Mouse (Mus musculus) urinary bladder, adult 18-20 months (tissue): ENCODE measurements at regions not wholly inside any gene's neighbourhood (a gene's known extent, or its start where the extent isn't known, plus 50 kb on each side); places are given as distances from the start of the nearest gene placed in this dataset.

Experiments used
- DNase-seq, 2 experiments: peaks; one replicate each; pipeline ENCODE4 v3.0.0; 2022; ENCODE audit warnings: low spot score in 2 of 2, mixed read lengths in 2 of 2

DNA sequence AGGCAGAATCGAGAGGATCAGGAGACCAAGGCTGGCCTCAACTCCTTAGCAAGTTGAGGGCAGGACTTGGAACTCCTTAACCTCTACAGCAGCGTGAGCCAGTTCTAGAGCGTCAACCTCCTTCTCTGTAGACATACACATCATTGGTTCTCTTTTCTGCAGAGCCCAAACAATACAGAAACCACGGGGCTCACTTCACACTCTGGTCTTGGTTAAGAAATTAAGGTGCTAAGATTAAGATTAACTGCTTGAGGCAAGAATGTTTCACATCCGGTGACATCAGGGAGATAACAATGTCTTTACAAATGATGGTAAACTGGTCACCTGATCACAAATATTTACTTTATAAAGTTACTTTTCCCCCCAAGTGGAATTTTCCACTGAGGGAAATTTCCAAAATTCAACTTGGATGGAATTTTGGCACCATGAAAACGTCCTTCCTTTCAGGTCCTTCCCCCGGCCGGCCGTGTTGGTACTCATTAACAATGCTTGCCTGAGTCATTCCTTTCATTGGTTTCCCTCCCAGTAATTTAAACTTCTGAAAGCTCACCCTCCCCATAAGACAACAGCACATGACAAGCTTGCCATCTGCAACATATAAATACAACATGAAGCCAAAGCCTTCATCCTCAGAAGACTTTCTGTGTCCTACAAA lies 77.3 kb upstream of the Kdm7a start:
- DNase-seq = no peak

DNA sequence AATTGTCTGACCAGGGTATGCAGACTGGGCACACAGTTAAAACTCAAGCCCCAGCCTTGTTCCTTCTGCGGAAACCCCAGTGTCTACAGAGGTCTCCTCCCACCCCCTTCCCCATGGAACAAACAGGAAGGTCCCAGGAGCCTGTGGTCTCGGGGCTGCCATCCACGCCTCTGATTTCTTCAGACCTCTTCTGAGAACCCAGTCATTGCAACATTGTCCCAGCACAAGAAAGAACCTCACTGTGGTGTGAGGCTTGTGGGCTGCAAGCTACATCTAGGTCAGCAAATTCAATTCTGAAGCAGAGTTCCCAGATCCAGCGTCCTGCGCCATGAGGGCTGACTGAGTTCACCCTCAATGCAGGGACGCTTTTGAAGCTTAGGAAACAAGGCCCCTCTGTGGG lies 71.7 kb upstream of the Kdm7a start:
- DNase-seq = no peak

DNA sequence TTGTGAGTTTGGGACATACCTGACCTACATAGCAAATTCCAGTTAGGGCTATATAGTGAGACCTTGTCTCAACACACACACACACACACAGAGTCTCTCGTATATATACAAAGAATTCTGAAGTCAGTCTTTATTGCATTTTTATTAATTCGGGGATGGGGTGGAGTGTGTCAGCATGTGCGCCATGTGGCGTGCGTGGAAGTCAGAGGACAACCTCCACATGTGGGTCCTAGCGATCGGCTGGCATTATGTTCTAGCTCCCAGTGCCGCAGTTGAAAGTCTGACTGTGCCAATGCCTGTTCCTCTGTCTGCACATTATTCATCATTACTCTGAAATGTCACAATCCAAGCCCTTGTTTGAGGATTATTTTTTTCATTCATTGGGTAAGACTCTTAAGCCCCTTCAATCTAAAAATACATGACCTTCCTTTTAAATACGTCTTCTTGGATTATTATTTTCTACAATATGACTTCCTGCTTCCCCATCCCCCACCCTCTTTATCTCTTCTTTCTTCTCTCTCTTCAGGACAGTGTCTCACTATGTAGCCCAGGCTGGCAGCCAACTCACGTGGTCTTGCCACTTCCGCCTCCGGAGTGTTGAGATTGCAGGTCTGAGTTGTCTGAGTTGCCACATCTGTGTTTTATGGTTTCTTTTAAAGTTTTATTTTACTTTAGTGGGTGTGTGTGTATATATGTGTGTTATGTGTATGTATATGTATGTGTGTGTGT lies 68.3 kb upstream of the Kdm7a start:
- DNase-seq = no peak

DNA sequence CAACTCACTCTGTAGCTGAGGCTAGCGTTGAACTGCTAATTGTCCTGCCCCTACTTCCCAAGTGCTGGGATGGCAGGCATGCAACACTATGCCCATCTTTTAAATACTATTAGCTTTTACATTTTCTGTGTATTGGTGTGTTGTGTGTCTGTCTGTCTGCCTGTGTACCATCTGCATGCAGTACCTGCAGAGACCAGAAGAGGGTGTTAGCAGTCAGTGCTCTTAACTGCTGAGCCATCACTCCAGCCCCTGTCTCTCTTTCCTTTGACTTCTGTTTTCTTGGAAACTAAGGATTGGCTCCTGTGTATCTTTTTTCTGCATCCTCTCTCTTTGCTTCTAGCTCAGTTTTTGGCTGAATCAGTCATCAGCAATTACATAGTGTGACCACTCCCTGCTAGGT lies 66.8 kb upstream of the Kdm7a start:
- DNase-seq = no peak

DNA sequence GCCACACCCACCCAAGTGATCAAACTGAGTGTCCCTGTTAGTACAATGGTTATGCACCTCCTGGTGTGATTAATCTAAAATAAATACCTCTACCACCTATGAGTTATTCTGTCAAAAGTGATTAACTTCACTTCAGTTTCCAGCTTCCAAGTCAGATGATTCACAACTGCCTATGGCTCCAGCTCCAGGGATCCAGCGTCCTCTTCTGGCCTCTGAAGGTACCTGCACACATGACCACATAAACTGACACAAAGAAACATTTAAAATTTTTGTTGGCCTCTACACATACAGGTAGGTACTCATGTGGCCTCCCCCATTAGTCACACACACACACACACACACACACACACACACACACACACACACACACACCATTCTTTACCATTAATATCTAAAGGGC lies 63.9 kb upstream of the Kdm7a start:
- no peak for DNase-seq

DNA sequence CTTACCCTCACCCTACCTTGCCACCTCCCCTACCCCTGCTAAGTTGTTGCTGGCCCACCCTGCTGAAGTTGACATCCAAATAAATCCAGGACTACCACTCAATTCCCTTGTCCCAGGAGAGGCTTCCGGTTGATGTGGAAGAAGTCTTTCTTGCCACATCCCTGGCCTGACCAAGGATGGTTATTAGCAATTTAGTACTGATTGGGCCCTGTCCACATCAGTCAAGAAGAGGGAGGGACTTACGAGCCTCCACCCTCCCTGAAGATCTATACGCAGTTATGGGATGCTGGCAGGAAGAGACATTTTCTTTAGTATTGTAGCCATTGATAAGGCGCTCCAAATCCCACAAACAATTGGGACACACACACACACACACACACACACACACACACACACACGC lies 63.1 kb upstream of the Kdm7a start:
- DNase-seq = no peak

DNA sequence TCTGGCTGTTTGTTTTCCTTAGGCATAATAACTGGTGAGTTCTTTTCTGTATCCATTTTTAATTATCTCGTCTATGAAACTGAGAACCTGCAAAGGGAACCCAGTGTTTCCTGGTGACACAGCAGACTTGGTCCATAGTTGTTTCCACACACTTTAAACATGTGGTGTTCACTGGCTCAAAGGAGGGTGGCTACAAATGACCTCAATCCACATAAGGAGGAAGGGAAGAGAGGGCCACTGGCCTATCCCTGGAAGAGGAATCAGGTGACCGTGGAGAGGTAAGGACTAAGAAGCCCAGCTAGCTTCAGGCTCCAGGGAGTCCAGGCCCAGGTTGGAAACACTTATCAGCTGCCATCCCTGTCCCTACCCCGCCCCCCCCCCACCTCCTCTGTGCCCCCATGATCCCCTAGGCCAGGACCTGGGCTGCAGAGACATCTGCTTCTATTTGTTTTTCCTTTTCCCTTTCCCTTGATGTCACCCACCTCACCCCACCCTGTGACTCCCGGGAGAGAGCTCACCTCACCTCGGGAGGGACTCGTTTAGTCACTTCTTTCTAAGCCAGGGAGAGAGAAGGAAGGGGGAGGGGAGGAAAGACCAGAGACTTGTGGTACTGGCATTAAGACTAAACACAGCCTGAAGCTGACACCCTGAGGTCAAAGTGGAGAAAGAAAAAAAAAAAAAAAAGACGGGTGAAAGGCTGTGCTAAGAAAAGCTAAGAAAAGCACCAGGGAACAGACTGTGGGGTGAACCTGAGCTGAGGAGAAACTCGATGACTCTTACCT lies 62.2 kb upstream of the Kdm7a start:
- DNase-seq = no peak

DNA sequence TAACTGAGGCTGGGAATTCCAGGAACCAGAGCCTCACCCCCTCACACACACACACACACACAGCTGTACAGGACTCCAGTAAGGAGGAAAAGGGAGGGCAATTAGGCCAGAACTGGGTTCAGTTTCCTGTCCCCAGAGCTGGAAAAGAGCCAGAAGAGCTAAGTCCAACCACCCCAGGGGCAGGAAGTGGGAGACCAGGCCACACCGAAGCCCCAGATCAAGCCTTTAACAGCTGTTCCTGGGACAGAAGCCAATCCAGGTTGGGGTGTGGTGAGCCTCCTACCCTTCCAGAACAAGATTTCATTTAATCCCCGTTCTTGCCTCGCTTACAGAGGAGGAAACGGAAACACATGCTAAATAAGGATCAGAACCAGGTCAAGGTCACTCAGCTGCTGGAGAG lies 58.1 kb upstream of the Kdm7a start:
- DNase-seq = no peak

DNA sequence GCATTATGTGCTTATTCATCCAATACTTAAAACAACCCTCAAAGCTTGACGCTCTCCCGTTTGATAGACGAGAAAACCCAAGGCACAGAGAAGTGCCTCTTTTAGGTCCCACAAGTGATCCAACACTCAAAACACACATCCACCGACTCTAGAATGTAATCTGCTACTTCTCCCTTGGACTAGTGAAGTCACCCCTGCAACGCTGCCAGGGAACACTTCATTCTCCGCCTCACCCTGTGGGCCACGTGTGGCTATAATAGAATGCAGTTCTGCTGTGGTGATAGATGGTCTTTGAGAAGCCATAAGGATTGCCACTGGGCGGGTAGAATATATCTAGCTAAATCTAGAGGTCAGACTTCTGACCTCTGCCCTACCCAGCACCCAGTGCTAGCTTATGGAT lies 57.0 kb upstream of the Kdm7a start:
- DNase-seq = no peak

DNA sequence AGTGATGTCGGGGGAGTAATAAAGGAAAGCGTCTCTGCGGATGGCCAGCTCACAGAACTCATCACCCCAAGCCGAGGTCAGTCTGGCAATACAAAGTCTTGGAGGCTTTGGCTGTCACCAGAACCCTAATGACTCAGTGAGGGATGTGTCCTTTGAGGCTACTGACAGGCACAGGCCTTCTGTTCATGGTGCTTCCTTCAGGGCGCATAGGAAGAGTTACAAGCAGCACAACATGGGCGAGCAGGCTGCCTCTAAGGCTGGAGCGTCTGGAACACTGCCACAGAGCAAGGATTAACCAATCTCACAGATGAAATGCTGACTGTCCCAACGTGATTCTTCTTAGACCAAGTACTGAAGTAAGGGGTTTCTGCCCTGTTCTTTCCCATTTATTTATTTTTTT lies 55.4 kb upstream of the Kdm7a start:
- DNase-seq = no peak

DNA sequence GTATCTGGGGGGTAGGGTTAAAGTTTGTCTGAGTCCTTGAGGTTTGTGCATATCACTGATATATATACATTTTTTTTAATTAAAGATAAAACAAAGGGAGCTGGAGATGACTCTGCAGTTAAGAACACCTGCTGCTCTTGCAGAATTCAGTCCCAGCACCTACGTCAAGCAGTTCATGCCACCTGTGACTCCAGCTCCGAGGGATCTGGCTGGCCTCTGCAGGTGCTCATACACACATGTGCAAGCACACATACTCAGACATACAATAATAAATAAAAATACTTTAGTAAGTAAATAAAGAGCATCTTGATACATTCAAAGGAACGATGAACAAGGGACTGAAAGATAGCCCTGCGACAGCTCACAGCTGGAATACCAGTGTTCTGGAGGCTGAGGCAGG lies 53.9 kb upstream of the Kdm7a start:
- DNase-seq = no peak

DNA sequence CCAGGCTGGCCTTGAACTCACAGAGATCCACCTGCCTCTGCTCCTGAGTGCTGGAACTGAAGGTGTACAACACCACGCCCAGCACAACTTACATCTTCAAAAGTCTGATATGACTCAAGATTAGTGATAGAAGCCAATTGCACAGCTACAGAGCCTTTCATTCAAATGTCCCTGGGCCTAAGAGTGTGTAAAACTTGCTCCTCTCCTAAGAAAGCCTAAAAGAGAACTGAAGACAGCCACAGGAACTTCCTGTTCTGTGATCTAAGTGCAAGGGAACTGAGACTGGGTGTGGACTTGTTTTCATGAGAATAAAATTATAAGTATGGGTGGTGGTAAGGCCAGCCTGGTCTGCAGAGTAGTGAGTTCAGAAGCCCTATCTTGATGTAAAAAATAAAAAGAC lies 52.5 kb upstream of the Kdm7a start:
- no peak for DNase-seq

DNA sequence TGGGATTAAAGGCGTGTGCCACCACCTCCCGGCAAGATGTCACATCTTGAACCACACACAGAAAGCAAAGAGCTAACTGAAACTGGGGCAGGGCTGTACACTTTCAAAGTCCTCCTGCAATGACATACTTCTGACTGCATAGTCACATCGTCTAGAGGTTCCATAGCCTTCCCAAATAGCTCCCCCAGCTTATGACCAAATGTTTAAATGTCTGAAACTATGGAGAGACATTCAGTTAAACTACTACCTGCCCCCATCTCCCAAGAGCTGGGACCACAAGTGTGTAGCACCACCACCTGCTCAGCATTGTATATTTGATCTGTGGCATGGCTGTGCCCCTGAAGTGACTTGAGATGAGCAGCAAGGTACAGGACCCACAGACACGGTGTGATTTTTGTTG lies 52.1 kb upstream of the Kdm7a start:
- no peak for DNase-seq

DNA sequence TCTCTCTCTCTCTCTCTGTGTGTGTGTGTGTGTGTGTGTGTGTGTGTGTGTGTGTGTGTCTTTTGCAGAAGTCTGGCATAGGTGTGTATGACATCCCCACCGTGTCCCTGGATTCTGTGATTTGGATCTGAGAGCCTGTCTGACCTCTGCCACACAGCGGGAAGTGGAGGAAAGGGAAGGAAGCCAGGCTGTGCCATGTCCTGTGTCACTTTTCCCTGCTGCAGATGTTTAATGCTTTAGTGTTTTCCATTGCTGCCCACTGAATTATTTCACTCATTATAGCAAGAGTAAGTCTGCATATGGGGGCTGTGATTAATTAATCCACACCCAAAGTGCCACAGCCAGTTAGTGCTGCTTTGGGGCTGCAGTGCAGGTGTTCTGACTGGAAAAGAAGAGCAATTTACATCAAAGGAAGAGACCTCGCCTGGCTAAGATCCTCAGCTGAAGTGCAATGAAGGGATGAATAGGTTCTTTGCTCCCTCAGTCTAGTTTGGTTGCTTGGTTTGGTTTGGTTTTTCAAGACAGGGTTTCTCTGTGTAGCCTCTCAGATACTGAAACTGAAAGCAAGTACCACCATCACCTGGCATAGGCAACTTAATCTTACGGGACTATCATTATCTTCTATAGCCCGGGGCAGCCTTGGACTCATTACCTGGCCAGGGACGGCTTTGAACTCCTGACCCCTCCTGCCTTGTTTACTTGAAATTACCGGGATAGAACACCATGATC lies 51.2 kb upstream of the Kdm7a start:
- DNase-seq = no peak

DNA sequence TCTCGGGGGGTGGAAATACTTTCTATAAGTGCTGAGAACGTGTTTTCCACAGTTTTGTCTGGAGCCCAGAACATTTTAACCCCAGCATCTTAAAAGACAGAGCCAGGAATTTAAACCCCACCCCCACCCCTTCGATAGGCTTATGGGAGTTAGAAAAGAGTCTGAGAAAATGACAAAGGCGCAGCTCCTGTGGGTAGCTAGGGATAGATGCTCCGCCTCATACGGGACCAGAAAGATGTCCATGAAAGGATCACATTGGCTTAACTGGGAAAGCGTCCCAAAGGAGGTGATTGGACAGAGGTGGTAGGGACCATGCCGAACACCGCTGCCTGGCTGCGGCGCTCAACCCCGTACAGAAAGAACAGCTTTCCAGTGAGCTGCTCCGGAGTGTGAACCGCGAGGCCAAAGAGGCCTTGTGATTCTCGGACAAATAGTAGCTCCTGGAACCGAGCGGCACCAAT lies 50.6 kb upstream of the Kdm7a start:
- DNase-seq = no peak

DNA sequence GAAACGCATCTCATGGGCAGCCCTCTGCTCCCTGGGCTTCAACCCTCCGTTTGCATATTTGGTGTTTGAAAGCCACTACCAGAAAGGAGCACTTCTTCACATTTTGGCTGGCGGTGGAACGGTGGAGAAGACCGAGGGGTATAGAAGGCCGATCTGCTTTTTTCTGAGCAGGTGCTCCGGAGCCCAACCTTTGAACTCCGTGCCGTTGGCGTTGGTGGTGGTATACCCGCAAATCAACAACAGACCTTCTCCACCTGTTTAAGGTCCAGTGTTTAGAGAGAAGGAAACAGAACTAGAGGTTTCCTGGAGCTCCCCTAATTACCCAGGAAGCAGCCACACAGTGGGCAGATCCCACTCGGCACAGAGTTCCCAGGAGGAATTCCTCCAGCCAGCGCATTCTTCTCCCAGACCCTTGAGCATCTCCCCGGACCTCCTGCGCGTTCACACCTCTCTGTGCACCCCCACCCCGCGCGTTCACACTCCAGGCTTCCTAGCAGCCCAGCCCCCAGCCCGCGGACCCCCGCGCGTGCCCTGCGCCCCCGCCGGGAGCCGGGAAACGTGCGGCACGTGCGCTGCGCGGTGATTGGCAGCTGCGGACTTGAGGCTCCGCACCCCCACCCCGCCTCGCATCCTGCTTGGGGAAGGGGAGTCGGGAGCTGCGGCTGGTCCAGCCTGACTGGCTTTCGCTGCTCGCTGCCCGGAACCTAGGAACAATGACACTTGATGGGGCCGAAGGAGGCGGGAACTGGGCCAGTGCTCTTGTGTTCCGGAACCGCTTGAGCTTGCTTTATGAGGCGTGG lies 49.9 kb upstream of the Kdm7a start:
- peak in 1 of 2 experiments; percentile 38 for DNase-seq
